Mouse (Mus musculus): Measurements from ENCODE around the gene Areg. TPM values are rescaled to one million over a fixed set of nuclear protein-coding genes. Genes with fewer than 3 reads are reported as not detected.
A peak's percentile ranks its signal among the peaks of the same experiment; 100 is the strongest.

The Areg gene
- polyA plus RNA-seq (2012; rRNA removed), result 0.08 TPM in 2 replicates

DNA sequence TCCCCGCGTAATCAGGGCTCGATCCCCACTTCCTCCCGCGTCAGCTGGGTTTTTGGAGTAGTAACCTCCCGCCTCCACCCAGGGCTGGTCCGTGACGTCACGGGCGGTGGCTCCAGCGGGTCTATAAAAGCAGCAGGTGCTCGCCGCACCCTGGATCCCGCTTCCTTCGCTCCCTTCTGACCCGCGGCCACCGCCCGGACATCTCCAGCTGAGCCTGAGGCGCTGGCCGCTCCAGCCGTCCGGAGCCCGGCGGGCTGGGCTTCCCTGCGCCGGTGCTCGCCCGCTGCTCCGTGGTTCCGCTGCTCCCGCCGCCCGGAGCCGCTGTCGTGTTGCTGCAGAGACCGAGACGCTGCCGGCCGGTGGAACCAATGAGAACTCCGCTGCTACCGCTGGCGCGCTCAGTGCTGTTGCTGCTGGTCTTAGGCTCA is at the start of gene Areg:
Gene Areg, plus strand, starts transcription at position 154 of the 428 bp plus-strand sequence.
- TF ChIP-seq CTCF (IDR thresholded peaks at IDR 0.05; ENCODE audit: borderline replicate concordance, insufficient read depth, low read depth, low read length) (no peak), POLR2A (IDR thresholded peaks at IDR 0.05; ENCODE audit: borderline replicate concordance, insufficient read depth, low read length) (no peak)
- H3K27me3 ChIP-seq (ENCODE audit: control insufficient read depth, insufficient read depth, low read length), result no peaks in the 10 kb centered on the region; the same call in 1 of the 2 replicates
- under 1% methylated on average over 44 of the region's 44 CpGs for WGBS
- no peaks in the 10 kb centered on the region for H3K4me1 ChIP-seq (ENCODE audit: control insufficient read depth, insufficient read depth, low read length)
- peak; percentile 37 for DNase-seq
- no peak within 1 kb of the TSS for H3K27ac ChIP-seq (ENCODE audit: insufficient read depth, low read length)
- H3K4me3 ChIP-seq (replicated peaks; ENCODE audit: insufficient read depth, low read depth, low read length), result peak within 1 kb of the TSS; percentile 39

DNA sequence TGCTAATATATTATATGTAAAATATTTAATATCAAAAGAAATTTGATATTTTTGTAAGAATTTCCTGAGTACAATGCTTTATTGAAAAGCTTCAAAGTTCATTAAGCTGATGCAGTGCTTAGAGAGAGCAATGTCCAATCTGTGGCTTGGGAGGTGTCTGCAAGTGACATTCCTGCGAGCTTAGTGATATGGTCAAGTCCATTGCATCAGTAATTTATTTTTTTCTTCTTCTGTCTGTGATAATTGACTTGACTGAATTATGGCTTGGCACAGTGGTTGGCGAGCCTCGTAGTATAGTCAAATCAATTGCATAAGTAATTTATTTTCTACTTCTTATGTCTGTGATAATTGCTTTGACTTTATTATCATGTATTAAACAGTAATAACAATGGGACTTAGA is 49.1 kb upstream of the Areg start:
- Histone ChIP-seq H3K27ac (ENCODE audit: insufficient read depth, low read length) (no peak overlapping the region), H3K27me3 (ENCODE audit: control insufficient read depth, insufficient read depth, low read length) (no peaks in the 10 kb centered on the region), H3K4me3 (replicated peaks; ENCODE audit: insufficient read depth, low read depth, low read length) (no peak overlapping the region), H3K4me1 (ENCODE audit: control insufficient read depth, insufficient read depth, low read length) (no peaks in the 10 kb centered on the region)
- TF ChIP-seq POLR2A (IDR thresholded peaks at IDR 0.05; ENCODE audit: borderline replicate concordance, insufficient read depth, low read length), result no peak
- no peak for TF ChIP-seq CTCF (IDR thresholded peaks at IDR 0.05; ENCODE audit: borderline replicate concordance, insufficient read depth, low read depth, low read length)
- WGBS, result 78% methylated on average over 3 of the region's 3 CpGs
- no peak for DNase-seq

DNA sequence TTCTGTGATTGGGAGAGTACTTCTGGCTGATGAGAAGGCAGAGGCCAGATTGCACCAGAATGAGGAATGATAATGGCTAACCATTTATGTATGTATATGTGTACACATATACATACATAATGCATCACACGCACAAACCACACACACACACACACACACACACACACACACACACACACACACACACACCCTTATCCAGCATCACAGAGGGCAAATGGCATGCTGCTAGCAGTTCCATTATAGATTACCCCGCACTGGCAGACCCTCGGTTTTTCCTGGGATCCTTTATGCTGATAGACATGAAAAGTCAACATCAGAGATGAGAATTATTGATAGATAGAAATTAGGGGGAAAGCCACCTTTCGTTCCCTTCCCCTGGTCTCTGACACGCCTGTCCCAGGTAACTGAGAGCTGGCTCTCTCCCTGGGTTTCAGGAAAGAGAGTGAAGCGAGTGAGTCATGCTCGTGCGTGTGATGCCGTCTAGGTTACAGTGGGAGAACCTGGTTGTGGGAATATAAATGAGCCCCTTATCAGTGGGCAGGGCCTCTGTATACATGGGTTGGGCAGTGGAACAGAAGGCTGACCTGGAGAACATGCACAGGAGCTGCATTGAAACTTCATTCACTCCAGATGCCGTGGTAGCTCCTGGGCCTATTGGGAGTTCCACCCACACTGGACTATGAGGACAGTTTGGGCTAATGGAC is 41.3 kb upstream of the Areg start:
- no peak for TF ChIP-seq POLR2A (IDR thresholded peaks at IDR 0.05; ENCODE audit: borderline replicate concordance, insufficient read depth, low read length)
- no peak for TF ChIP-seq CTCF (IDR thresholded peaks at IDR 0.05; ENCODE audit: borderline replicate concordance, insufficient read depth, low read depth, low read length)
- 95% methylated on average over 10 of the region's 10 CpGs for WGBS

DNA sequence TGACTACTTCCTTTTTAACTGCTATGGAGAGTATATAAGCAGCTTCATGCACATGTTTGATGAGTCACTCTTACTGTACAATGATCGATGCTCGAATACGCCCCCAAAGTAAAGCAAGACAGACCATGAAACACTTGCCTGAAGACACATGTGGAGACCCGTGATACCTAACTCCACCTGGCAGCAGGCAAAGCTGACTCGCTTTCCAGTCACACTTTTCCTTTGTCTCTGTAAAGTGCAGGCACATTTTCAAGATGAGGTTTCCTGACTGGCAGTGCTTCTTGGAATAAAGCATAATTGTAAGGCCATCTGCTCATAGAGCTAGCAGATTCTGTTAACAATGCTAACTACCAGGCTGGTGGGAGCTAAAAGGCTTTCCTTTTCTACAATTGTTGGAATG is 37.7 kb upstream of the Areg start:
- no peak overlapping the region for H3K27ac ChIP-seq (ENCODE audit: insufficient read depth, low read length)
- H3K4me1 ChIP-seq (ENCODE audit: control insufficient read depth, insufficient read depth, low read length), result no peaks in the 10 kb centered on the region; the same call in 1 of the 2 replicates
- no peaks in the 10 kb centered on the region for H3K27me3 ChIP-seq (ENCODE audit: control insufficient read depth, insufficient read depth, low read length)
- WGBS, result 66% methylated on average over 5 of the region's 5 CpGs
- no peak for TF ChIP-seq CTCF (IDR thresholded peaks at IDR 0.05; ENCODE audit: borderline replicate concordance, insufficient read depth, low read depth, low read length)
- no peak for TF ChIP-seq POLR2A (IDR thresholded peaks at IDR 0.05; ENCODE audit: borderline replicate concordance, insufficient read depth, low read length)
- no peak for DNase-seq
- H3K4me3 ChIP-seq (replicated peaks; ENCODE audit: insufficient read depth, low read depth, low read length), result no peak overlapping the region

More for the DNA sequence above, 41.3 kb upstream of the Areg start:
- Histone ChIP-seq H3K4me3 (replicated peaks; ENCODE audit: insufficient read depth, low read depth, low read length) (no peak overlapping the region), H3K4me1 (ENCODE audit: control insufficient read depth, insufficient read depth, low read length) (no peaks in the 10 kb centered on the region), H3K27ac (ENCODE audit: insufficient read depth, low read length) (no peak overlapping the region), H3K27me3 (ENCODE audit: control insufficient read depth, insufficient read depth, low read length) (no peaks in the 10 kb centered on the region)
- DNase-seq, result no peak

DNA sequence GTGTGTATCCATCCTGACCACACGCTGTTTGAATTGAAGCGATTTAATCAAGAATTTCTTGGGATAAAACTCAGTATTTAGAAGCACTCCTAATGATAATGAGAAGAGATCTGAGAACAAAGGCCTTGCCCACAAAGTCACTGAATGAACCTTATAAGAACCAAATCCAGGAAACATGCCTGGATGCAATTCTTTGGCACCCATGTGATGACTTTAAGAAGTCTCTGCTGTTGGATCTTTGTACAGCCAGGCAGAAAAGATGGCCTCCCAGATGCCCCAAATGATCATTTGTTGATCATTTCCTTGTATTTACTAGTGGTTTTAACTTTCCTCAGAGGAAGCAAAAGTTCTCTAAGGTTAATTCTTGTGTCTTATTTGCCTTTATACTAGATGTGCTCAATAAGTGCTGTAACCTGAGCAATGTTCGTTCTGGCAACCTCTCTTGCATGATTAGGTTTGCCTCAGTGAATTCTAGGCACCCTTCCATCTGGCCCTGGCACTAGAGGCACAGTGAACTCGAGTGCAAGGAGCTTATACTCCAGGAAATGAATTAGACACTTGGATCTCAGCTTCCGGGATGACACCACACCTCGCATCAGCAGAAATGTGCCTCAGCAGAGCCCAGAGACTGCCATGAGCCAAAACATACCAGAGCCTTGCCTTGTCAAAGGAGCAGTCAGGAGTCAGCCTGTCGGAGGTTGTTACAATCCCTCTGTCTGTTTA is 35.3 kb upstream of the Areg start:
- Histone ChIP-seq H3K4me3 (replicated peaks; ENCODE audit: insufficient read depth, low read depth, low read length) (no peak overlapping the region), H3K27me3 (ENCODE audit: control insufficient read depth, insufficient read depth, low read length) (no peaks in the 10 kb centered on the region), H3K27ac (ENCODE audit: insufficient read depth, low read length) (no peak overlapping the region), H3K4me1 (ENCODE audit: control insufficient read depth, insufficient read depth, low read length) (no peaks in the 10 kb centered on the region; the same call in 1 of the 2 replicates)
- no peak for TF ChIP-seq POLR2A (IDR thresholded peaks at IDR 0.05; ENCODE audit: borderline replicate concordance, insufficient read depth, low read length)
- WGBS, result 22% methylated on average over 7 of the region's 7 CpGs
- DNase-seq, result peak; percentile 77 to 87

DNA sequence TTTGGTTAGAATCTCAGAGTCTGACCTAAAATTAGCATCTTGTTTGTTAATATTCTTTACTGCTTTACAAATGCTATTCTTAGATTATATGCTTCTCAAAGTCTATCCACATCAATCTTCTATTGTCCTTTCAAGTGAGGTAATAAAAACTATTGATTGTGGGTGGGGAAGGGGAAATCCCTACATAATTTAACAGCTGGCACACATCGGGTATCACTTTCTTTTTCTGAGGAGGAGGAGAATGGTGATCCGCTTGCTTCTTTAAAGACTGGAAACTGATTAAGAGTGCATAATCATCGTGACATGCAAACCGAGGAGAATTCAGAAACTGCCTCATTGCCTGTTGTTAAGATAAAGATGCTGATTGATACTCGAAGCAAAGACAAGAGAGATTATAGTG is 33.2 kb upstream of the Areg start:
- Histone ChIP-seq H3K27ac (ENCODE audit: insufficient read depth, low read length) (no peak overlapping the region), H3K27me3 (ENCODE audit: control insufficient read depth, insufficient read depth, low read length) (no peaks in the 10 kb centered on the region), H3K4me3 (replicated peaks; ENCODE audit: insufficient read depth, low read depth, low read length) (no peak overlapping the region), H3K4me1 (ENCODE audit: control insufficient read depth, insufficient read depth, low read length) (no peaks in the 10 kb centered on the region; the same call in 1 of the 2 replicates)
- 76% methylated on average over 5 of the region's 5 CpGs for WGBS
- DNase-seq, result no peak
- TF ChIP-seq POLR2A (IDR thresholded peaks at IDR 0.05; ENCODE audit: borderline replicate concordance, insufficient read depth, low read length), result no peak
- no peak for TF ChIP-seq CTCF (IDR thresholded peaks at IDR 0.05; ENCODE audit: borderline replicate concordance, insufficient read depth, low read depth, low read length)

DNA sequence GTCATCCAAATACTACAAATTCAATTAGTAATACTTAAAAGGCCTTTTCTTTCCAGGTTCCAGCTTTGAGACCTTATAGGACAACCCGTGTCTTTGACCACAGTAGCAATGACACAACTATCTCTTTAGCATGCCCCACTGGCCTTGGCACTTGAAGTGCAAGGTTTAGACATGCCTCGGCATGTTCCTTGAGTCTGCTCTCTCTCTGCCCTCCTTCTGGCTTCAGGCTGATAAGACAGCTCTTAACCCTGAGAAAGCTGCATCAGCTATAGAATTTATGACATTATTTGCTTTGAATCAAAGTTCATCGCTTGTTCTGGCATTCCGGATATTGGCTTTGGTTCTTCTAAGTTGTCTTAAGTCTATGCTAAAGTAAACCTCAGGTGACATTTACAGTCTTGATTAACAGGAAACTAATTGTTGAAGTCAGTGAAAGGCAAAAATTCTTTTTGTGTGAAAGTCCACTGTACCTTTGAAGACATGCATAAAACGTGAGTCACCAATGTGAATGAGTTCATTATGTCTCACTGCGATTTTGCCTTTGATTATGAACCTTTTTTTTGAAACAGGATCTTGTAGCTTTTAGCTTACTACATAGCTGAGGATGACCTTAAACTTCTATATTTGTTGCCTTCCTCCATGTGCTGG is 29.3 kb upstream of the Areg start:
- H3K4me1 ChIP-seq (ENCODE audit: control insufficient read depth, insufficient read depth, low read length), result no peaks in the 10 kb centered on the region
- H3K27ac ChIP-seq (ENCODE audit: insufficient read depth, low read length), result no peak overlapping the region
- no peak for DNase-seq
- no peak for TF ChIP-seq CTCF (IDR thresholded peaks at IDR 0.05; ENCODE audit: borderline replicate concordance, insufficient read depth, low read depth, low read length)
- H3K4me3 ChIP-seq (replicated peaks; ENCODE audit: insufficient read depth, low read depth, low read length), result no peak overlapping the region
- WGBS, result 82% methylated on average over 6 of the region's 6 CpGs
- no peaks in the 10 kb centered on the region for H3K27me3 ChIP-seq (ENCODE audit: control insufficient read depth, insufficient read depth, low read length)
